Mouse (Mus musculus) embryonic facial prominence, embryonic 14.5 days (tissue): Measurements from ENCODE around the gene Zcchc24. TPM values are rescaled to one million over a fixed set of nuclear protein-coding genes. Genes with fewer than 3 reads are reported as not detected.
A peak's percentile ranks its signal among the peaks of the same experiment; 100 is the strongest.

Source experiments
- ATAC-seq: fragments of 200-750 bp; cut with Nextera tagmentation; 2 replicates; pipeline ENCODE4 v1.8.0; 2017; ENCODE audit warnings: low read depth, moderate number of reproducible peaks, moderate TSS enrichment
- DNase-seq: peaks from one replicate; pipeline ENCODE4 v3.0.0-alpha.2; 2015; ENCODE audit warnings: low spot score
- H3K27ac ChIP-seq: fragments of 300-500 bp; sonication (generic); replicated peaks from 2 replicates; pipeline ENCODE4 v1.5.1; 2014; ENCODE audit warnings: low read depth, mild to moderate bottlenecking, low read length, moderate library complexity
- H3K27me3 ChIP-seq: fragments of 300-500 bp; sonication (generic); replicated peaks from 2 replicates; pipeline ENCODE4 v1.6.1; 2014; ENCODE audit warnings: low read length; ENCODE audit not compliant: control insufficient read depth, insufficient read depth
- H3K36me3 ChIP-seq: fragments of 300-500 bp; sonication (generic); 2 replicates; pipeline ENCODE4 v1.6.1; 2014; ENCODE audit warnings: low read length, mixed read lengths; ENCODE audit not compliant: control insufficient read depth, insufficient read depth
- H3K4me1 ChIP-seq: fragments of 300-500 bp; sonication (generic); 2 replicates; pipeline ENCODE4 v1.6.1; 2014; ENCODE audit warnings: antibody characterized with exemption, low read length; ENCODE audit not compliant: control insufficient read depth, insufficient read depth
- H3K4me2 ChIP-seq: fragments of 300-500 bp; sonication (generic); 2 replicates; pipeline ENCODE4 v1.6.1; 2014; ENCODE audit warnings: low read depth, mild to moderate bottlenecking, low read length, moderate library complexity, mixed read lengths
- H3K4me3 ChIP-seq: fragments of 300-500 bp; sonication (generic); 2 replicates; pipeline ENCODE4 v1.5.1; 2014; ENCODE audit warnings: low read depth, mild to moderate bottlenecking, low read length
- H3K9ac ChIP-seq: fragments of 300-500 bp; sonication (generic); 2 replicates; pipeline ENCODE4 v1.6.1; 2014; ENCODE audit warnings: low read depth, mild to moderate bottlenecking, low read length, moderate library complexity, mixed read lengths
- H3K9me3 ChIP-seq: fragments of 300-500 bp; sonication (generic); 2 replicates; pipeline ENCODE4 v1.6.1; 2016; ENCODE audit warnings: low read length; ENCODE audit not compliant: control insufficient read depth
- WGBS: fragments of 180-500 bp; shearing (Covaris S2); extraction: QIAGEN DNeasy Blood & Tissue Kit; methylation state at CpG from one replicate; pipeline ENCODE4 v1.1.7; 2014; 5-methylcytosine and 5-hydroxymethylcytosine counted together
- polyA plus RNA-seq: library from polyadenylated mRNA; unstranded; fragments of >200 nt; fragmentation: Nextera tagmentation; extraction: Ambion mirVana; gene quantifications from 2 replicates; pipeline ENCODE4 v1.2.1, GENCODE M21; 2014

The Zcchc24 gene
- polyA plus RNA-seq, 1 experiment from 2014 or later = 45.6 TPM

DNA sequence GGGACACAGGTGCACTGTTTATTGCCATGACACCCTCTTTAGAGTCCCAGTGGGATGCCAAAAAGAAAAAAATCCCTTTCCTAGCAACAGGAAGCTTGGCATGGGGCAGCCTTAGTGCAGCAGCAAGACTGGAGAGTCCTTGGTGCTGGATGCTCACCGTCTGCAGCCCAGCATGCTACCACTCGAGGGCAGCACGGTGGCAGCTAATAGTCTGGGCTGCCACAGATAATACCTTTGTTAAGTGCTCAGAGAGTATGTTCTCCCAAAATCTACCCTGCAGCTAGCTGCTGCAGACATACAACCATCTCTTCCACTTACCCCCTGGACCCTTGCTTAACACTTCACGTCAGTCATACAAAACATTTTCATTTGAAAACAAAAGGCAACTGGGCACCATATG lies 55.4 kb downstream of the Zcchc24 start:
- ATAC-seq = no peak
- peaks cover 33% of the 10 kb centered on the region for H3K4me1 ChIP-seq
- H3K4me2 ChIP-seq = no peak overlapping the region
- H3K9me3 ChIP-seq = no peaks in the 10 kb centered on the region
- no peak overlapping the region for H3K27ac ChIP-seq
- DNase-seq = peak; percentile 42
- peaks cover 23% of the 10 kb centered on the region for H3K36me3 ChIP-seq
- WGBS = 19% methylated on average over 4 of the region's 4 CpGs
- no peak overlapping the region for H3K9ac ChIP-seq
- H3K4me3 ChIP-seq = no peak overlapping the region
- no peaks in the 10 kb centered on the region for H3K27me3 ChIP-seq

DNA sequence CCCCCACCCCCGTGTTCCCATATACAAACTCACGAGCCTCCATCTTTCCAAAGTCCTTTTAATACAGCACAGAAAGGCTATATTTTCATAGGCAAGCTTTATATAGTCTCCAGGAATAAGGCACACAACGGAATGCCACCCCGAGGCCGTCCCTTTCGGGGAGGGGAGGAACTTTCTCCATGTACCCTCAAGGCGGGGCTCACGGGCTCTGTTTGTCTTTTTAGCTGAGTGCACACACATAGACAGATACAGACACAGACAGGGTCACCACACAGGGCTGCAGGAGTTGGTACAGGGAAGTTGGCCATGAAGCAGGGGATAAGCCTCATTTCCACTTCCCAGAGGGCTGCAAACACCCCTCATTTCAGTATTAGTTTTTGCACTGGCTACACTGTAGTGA lies 57.2 kb downstream of the Zcchc24 start:
- H3K27me3 ChIP-seq = no peaks in the 10 kb centered on the region
- no peak overlapping the region for H3K4me3 ChIP-seq
- peaks cover 25% of the 10 kb centered on the region for H3K4me1 ChIP-seq
- no peak overlapping the region for H3K27ac ChIP-seq
- DNase-seq = no peak
- ATAC-seq = no peak
- H3K4me2 ChIP-seq = no peak overlapping the region
- no peaks in the 10 kb centered on the region for H3K9me3 ChIP-seq
- no peak overlapping the region for H3K9ac ChIP-seq
- H3K36me3 ChIP-seq = peaks cover 17% of the 10 kb centered on the region
- 61% methylated on average over 8 of the region's 8 CpGs for WGBS

DNA sequence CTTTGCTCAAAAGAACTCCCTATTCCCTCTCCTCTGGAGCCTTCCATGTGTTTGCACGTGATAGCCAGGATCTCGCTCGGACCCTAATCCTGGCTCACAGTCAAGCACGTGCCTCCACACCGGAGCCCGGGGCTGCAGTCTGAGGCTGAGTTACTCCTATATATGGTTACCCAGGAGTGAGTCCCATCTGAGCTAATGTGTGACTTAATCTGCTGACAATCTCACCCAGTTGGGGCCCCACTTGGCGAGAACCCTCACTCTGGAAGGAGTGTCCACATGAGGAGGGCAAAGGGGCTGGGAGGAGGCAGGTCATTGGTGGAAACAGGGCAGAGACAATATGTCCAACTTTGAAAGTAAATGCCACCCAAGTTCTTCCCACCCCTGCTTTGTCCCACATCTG lies 57.7 kb downstream of the Zcchc24 start:
- no peaks in the 10 kb centered on the region for H3K9me3 ChIP-seq
- no peak overlapping the region for H3K9ac ChIP-seq
- H3K4me2 ChIP-seq = no peak overlapping the region
- H3K27me3 ChIP-seq = no peaks in the 10 kb centered on the region
- no peak overlapping the region for H3K4me3 ChIP-seq
- DNase-seq (no peak), ATAC-seq (peak; percentile 45; the same call in 1 of the 2 replicates)
- H3K4me1 ChIP-seq = peaks cover 25% of the 10 kb centered on the region
- 48% methylated on average over 7 of the region's 7 CpGs for WGBS
- peaks cover 13% of the 10 kb centered on the region for H3K36me3 ChIP-seq
- no peak overlapping the region for H3K27ac ChIP-seq

DNA sequence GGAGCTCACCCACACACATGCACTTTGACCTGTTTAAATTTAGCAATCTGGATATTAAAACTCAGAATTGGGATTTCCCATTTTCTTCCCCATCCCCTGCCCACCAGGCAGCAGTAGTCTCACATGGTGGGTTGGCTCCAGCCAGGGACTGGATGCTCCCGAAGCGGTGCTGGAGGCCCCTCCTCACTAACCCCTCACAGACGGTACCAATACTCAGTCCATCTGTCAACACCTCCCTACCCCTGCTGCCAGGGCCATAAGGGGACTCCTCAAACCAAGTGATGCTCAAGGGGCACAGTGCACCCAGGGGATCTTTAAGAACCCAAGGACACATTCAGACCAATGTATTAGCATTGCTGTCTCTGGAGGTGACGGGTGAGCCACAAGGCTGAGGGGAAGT lies 58.2 kb downstream of the Zcchc24 start:
- H3K9me3 ChIP-seq = no peaks in the 10 kb centered on the region
- no peak for DNase-seq
- H3K36me3 ChIP-seq = peaks cover 13% of the 10 kb centered on the region
- no peaks in the 10 kb centered on the region for H3K27me3 ChIP-seq
- ATAC-seq = no peak
- 60% methylated on average over 4 of the region's 4 CpGs for WGBS
- H3K4me3 ChIP-seq = no peak overlapping the region
- H3K4me2 ChIP-seq = no peak overlapping the region
- no peak overlapping the region for H3K9ac ChIP-seq
- no peak overlapping the region for H3K27ac ChIP-seq
- peaks cover 25% of the 10 kb centered on the region for H3K4me1 ChIP-seq

DNA sequence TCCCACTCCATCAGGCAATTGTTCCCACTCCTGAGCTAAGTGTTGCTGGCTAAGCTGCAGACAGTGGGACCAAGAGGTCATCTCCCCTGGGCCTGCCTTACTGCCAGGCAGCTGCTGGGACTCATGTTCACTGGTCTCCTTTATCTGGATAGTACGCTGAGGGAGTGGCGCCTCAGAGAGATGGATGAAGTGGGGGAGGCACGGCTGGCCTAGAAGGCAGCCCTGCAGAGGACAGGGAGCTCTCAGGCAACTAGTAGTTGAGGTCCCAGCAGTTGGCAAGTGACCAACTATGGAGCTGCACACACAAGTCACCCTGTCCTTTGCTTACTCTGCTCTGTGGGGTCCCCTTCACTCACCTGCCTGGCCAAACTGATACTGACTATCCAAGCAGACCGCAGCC lies 58.8 kb downstream of the Zcchc24 start:
- Histone ChIP-seq H3K27me3 (no peaks in the 10 kb centered on the region), H3K36me3 (peaks cover 12% of the 10 kb centered on the region), H3K27ac (no peak overlapping the region), H3K9ac (no peak overlapping the region; the same call in 1 of the 2 replicates), H3K9me3 (no peaks in the 10 kb centered on the region), H3K4me1 (peaks cover 25% of the 10 kb centered on the region), H3K4me2 (no peak overlapping the region), H3K4me3 (no peak overlapping the region)
- no peak for ATAC-seq
- WGBS = 60% methylated on average over 4 of the region's 4 CpGs
- DNase-seq = no peak

DNA sequence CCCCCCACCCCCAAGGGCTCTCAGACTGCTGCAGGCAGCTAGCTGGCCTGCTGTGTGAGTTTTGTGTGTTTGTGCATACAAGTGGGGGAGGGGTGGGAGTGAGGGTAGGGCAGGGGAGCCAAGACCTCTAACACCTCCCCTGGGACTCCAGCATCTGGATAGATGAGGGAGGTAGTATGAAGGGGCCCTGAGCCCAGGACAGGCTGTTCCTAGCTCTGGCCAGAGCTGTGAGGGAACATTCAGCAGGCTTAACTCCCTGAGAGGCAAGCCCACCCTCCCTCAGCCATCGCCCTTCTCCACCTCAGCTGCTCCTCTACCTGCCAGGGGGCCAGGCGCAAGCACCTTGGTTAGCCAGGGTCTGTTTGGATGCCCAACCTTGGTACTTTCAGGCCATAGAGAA lies 59.9 kb downstream of the Zcchc24 start:
- H3K36me3 ChIP-seq = peaks cover 4% of the 10 kb centered on the region; the same call in 1 of the 2 replicates
- 88% methylated on average over 2 of the region's 2 CpGs for WGBS
- peak overlapping the region; percentile 58 for H3K27ac ChIP-seq
- H3K27me3 ChIP-seq = no peaks in the 10 kb centered on the region
- no peak overlapping the region for H3K4me3 ChIP-seq
- no peak overlapping the region for H3K9ac ChIP-seq
- H3K9me3 ChIP-seq = no peaks in the 10 kb centered on the region
- DNase-seq = peak; percentile 44
- ATAC-seq = 0 out of 2 replicates have a peak, but pooled peaks have one; percentile 10
- no peak overlapping the region for H3K4me2 ChIP-seq
- peaks cover 25% of the 10 kb centered on the region for H3K4me1 ChIP-seq

DNA sequence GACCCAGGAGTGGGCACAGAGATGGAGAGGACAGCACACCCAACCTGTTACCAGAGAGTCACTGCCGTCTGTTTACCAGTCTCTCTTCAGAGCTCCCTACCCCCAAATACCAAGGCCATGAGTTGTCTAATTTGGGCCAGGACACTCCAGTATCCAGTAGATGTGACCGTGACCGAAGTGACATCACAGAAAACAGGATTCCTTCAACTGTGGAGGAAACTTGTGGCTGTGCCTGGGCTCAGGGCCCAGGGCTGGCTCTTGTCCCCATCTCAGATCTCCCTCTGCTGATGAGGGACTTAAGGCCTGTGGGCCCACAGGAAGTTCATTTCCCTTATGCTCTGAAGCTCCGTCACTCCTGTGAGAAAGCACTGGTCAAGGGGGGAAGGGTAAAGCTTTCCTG lies 60.4 kb downstream of the Zcchc24 start:
- ATAC-seq (0 out of 2 replicates have a peak, but pooled peaks have one; percentile 16), DNase-seq (peak; percentile 47)
- Histone ChIP-seq H3K4me3 (no peak overlapping the region), H3K9ac (no peak overlapping the region), H3K4me2 (no peak overlapping the region), H3K4me1 (peaks cover 25% of the 10 kb centered on the region), H3K36me3 (peaks cover 4% of the 10 kb centered on the region; the same call in 1 of the 2 replicates), H3K9me3 (no peaks in the 10 kb centered on the region), H3K27ac (peak overlapping the region; percentile 58), H3K27me3 (no peaks in the 10 kb centered on the region)
- 47% methylated on average over 4 of the region's 4 CpGs for WGBS

DNA sequence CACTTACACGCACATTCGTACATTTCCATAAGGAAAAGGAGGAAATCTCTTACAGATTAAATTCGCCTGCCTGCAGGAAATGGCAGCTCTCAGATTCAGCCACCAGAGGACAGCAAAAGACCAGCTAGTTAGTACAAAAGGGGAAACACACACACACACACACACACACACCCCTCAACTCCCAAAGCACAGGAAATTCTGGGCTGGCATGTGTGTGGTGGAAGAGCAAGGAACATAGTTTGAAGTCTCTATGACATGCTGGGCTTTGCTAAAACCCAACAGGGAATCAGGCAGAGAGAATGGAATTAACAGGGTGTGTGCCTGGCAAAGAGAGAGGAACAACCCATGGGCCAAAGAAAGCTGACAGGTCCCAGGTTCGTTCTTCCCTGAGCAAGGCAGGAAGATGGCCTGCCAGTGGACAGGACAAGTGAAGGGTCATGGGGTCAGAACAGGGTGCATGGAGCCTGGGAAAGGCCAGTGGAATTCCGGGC lies 61.1 kb downstream of the Zcchc24 start:
- H3K4me3 ChIP-seq = no peak overlapping the region
- no peak overlapping the region for H3K4me2 ChIP-seq
- no peak for ATAC-seq
- no peaks in the 10 kb centered on the region for H3K9me3 ChIP-seq
- H3K36me3 ChIP-seq = peaks cover 4% of the 10 kb centered on the region; the same call in 1 of the 2 replicates
- peak overlapping the region; percentile 53 for H3K27ac ChIP-seq
- H3K4me1 ChIP-seq = peaks cover 25% of the 10 kb centered on the region
- H3K27me3 ChIP-seq = no peaks in the 10 kb centered on the region
- DNase-seq = peak; percentile 87
- 32% methylated on average over 5 of the region's 5 CpGs for WGBS
- H3K9ac ChIP-seq = no peak overlapping the region

DNA sequence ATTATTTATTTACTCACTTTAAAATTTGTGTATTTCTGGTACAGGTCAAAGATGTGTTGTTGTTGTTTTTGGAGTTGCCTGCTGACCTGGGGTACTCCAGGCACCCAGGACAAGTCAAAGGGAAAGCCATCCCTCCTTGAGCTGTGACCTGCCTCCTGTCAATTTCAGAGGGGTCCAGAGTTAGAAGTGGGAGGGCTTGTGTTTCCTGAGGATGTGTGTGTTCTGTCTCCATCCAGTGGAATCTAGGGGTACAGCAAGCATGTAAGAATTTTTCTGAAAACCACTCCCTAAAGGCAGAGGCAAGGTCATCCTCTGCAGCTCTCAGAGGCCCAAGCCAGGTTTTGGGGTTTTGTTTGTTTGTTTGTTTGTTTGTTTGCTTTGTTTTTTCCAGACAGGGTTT lies 66.9 kb downstream of the Zcchc24 start:
- ATAC-seq = peak; percentile 47; the same call in 1 of the 2 replicates
- DNase-seq = peak; percentile 69
- no peaks in the 10 kb centered on the region for H3K9me3 ChIP-seq

More for the DNA sequence above, 66.9 kb downstream of the Zcchc24 start:
- Histone ChIP-seq H3K9ac (no peak overlapping the region), H3K4me3 (no peak overlapping the region), H3K4me2 (no peak overlapping the region), H3K27ac (no peak overlapping the region), H3K36me3 (peaks cover 34% of the 10 kb centered on the region), H3K4me1 (no peaks in the 10 kb centered on the region), H3K27me3 (no peaks in the 10 kb centered on the region)
